Comparison of ENCODE assay signal across 21 mouse cellular contexts in the genomic region with DNA sequence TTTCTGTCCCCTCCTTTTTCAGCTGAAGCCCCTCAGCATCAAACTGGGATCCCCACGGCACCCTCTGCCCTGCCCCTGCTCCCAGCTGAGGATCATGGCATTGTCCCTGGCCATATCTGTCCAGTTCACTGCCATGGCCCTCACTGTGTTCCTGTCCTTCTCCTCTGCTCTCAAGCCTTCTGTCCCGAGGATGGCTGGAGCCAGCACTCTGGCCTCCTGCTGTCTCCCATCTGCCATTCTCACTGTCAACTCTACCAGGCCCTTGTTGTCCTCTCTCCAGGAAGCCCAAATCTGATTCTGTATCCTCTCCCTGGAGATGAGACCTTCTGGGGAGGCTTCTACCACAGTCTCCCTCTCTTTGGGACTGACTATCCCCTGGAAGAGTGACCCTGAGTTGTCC. TPM values are rescaled to one million over a fixed set of nuclear protein-coding genes. Genes with fewer than 3 reads are reported as not detected.
"Had no signal": no experiment of that assay in that cellular context is flagged by ENCODE, and none has a peak within 500 bp of the region (broad histone marks: within the 10 kb centered on the region; RNA-seq: fewer than 3 reads in every experiment).

No protein-coding gene starts in this region.

- H3K27ac ChIP-seq: kidney, embryonic 15.5 days; limb, embryonic 13.5 days; liver, embryonic 14.5 days; midbrain, embryonic 12.5 days; neural tube, embryonic 13.5 days; stomach, embryonic 15.5 days had no signal

- H3K27me3 ChIP-seq: kidney, embryonic 15.5 days; neural tube, embryonic 13.5 days; stomach, embryonic 15.5 days had no signal

- DNase-seq: kidney, postnatal 14 days; layer of hippocampus, adult 9-11 months; layer of hippocampus, postnatal 36 days; left cerebral cortex, postnatal 4 days; lung, adult 18-20 months; retina, postnatal 1 day; right cerebral cortex, postnatal 14 days; thymus, adult 2 months; thymus, postnatal 25 days had no signal

- H3K4me3 ChIP-seq: kidney, embryonic 15.5 days; limb, embryonic 13.5 days; midbrain, embryonic 12.5 days; neural tube, embryonic 13.5 days; stomach, embryonic 15.5 days had no signal

- H3K4me2 ChIP-seq: kidney, embryonic 15.5 days; limb, embryonic 13.5 days; midbrain, embryonic 12.5 days; neural tube, embryonic 13.5 days; stomach, embryonic 15.5 days had no signal

- H3K9me3 ChIP-seq: kidney, embryonic 15.5 days; limb, embryonic 13.5 days; midbrain, embryonic 12.5 days; neural tube, embryonic 13.5 days; stomach, embryonic 15.5 days had no signal

- H3K4me1 ChIP-seq: kidney, embryonic 15.5 days; limb, embryonic 13.5 days; midbrain, embryonic 12.5 days; neural tube, embryonic 13.5 days; stomach, embryonic 15.5 days had no signal

- H3K36me3 ChIP-seq: kidney, embryonic 15.5 days; limb, embryonic 13.5 days; midbrain, embryonic 12.5 days; neural tube, embryonic 13.5 days; stomach, embryonic 15.5 days had no signal

- ATAC-seq: midbrain, embryonic 16.5 days had no signal

- H3K9ac ChIP-seq: kidney, embryonic 15.5 days; limb, embryonic 13.5 days; liver, embryonic 14.5 days; midbrain, embryonic 12.5 days; neural tube, embryonic 13.5 days; stomach, embryonic 15.5 days had no signal

RNA-seq across cellular contexts. Expression of gene Igfn1, which starts 35.7 kb away (rescaled TPM):
- total RNA-seq: liver, adult 2 months had no signal
- polyA plus RNA-seq: large intestine, adult 2 months; liver, adult 2 months; liver, embryonic 14.5 days; lung, embryonic 16.5 days; midbrain, embryonic 12.5 days; midbrain, embryonic 16.5 days; neural tube, embryonic 13.5 days; spleen, adult 2 months; urinary bladder, adult 2 months had no signal

RNA-seq across cellular contexts. Expression of gene Pkp1, which starts 51.5 kb away (rescaled TPM):
- total RNA-seq: layer of hippocampus, postnatal 36 days had no signal
- polyA plus RNA-seq: midbrain, embryonic 16.5 days; spleen, adult 2 months had no signal
